Mouse (Mus musculus) adrenal gland (tissue): ENCODE results near the gene Ifit1bl2.

Experiments
- intact Hi-C: fragments of 180-260 bp; cut with DNase I; formaldehyde crosslinking; loops from one replicate; pipeline ENCODE4 v1.15.1; 2025

Ifit1bl2 gene

DNA sequence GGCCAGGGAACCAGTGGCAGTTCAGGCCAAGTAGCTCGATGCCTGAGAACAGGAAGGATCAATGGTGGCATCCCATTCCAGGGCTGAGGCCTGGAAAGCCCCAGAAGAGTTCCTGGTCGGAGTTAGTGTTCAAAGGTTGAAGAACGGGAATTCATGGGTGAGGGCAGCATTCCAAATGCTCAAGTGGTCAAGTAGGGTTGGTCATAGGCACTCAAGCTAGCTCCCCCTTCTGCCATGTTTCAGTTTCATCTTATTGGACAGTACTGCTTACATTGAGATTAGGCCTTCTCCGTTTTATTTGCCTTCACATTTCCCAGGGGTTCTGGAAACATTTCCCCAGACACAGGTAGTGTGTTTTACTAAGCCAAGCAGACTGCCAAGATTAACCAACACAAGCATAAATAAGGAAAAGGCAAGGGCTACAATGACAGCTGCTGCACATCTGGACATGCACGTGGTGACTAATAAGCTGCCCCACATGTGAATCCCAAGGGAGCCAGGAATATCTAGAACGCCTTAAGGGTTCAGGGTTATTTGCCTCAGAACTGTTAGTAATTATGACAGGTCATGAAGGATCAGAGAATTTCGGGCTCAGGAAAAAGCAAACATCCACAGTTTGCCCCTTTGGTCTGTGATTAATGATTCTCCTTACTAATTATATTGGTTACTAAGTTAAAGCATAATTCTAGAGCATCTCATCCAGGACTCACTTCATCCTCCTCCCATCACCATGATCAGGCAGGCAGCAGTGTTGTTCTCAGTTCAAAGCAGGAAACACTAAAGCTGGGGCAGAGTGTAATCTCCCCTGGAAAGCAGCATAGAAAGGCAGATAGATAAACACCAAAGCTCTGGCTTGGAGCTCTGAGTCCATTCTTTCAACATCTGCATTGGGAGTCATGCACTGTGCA lies 71.3 kb downstream of the Ifit1bl2 start:
- intact Hi-C loops, result no loop called here
